Mouse (Mus musculus): ENCODE measurements around the gene Acp4.
"Not testable (repeated sequence)": the region's sequence is repeated elsewhere in the genome, so short reads cannot be mapped to it uniquely, and the experiment has no call there.

Acp4 gene

GRCm38 (mm10) chr7:44257278-44257677 lies at the start of gene Acp4:
TSS of gene Acp4 (minus strand) at chr7:44257378.
- DNase-seq (ENCODE audit: low read depth, low spot score), result no peak

GRCm38 (mm10) chr7:44306516-44307240 lies 49.5 kb upstream of the Acp4 start, which contains the start of gene Clec11a:
TSS of gene Clec11a (minus strand) at chr7:44306902.
- no peak for DNase-seq (ENCODE audit: low read depth, low spot score)

- DNase-seq (ENCODE audit: low read depth, low spot score), result no peak
Measured at GRCm38 (mm10) chr7:44305686-44306085, 48.5 kb upstream of the Acp4 start.

- peak; percentile 99 for DNase-seq (ENCODE audit: low read depth, low spot score)
Measured at GRCm38 (mm10) chr7:44304775-44305641, 47.8 kb upstream of the Acp4 start.

GRCm38 (mm10) chr7:44304463-44304774 lies 47.2 kb upstream of the Acp4 start:
- DNase-seq (ENCODE audit: low read depth, low spot score), result no peak

GRCm38 (mm10) chr7:44303346-44304340 lies 46.5 kb upstream of the Acp4 start:
- DNase-seq (ENCODE audit: low read depth, low spot score), result no peak

GRCm38 (mm10) chr7:44297501-44297900 lies 40.3 kb upstream of the Acp4 start:
- not testable (repeated sequence) for DNase-seq (ENCODE audit: low read depth, low spot score)

GRCm38 (mm10) chr7:44291418-44291817 lies 34.2 kb upstream of the Acp4 start:
- DNase-seq (ENCODE audit: low read depth, low spot score), result no peak

- DNase-seq (ENCODE audit: low read depth, low spot score), result no peak
Measured at GRCm38 (mm10) chr7:44290986-44291385, 33.8 kb upstream of the Acp4 start.

- DNase-seq (ENCODE audit: low read depth, low spot score), result no peak
Measured at GRCm38 (mm10) chr7:44287760-44288159, 30.6 kb upstream of the Acp4 start.

- DNase-seq (ENCODE audit: low read depth, low spot score), result no peak
Measured at GRCm38 (mm10) chr7:44281586-44281985, 24.4 kb upstream of the Acp4 start.

GRCm38 (mm10) chr7:44280959-44281358 lies 23.8 kb upstream of the Acp4 start:
- DNase-seq (ENCODE audit: low read depth, low spot score), result no peak

- peak; percentile 63 for DNase-seq (ENCODE audit: low read depth, low spot score)
Measured at GRCm38 (mm10) chr7:44277250-44277622, 20.1 kb upstream of the Acp4 start.

- no peak for DNase-seq (ENCODE audit: low read depth, low spot score)
Measured at GRCm38 (mm10) chr7:44276461-44277249, 19.5 kb upstream of the Acp4 start.

- DNase-seq (ENCODE audit: low read depth, low spot score), result no peak
Measured at GRCm38 (mm10) chr7:44275546-44275945, 18.4 kb upstream of the Acp4 start.

GRCm38 (mm10) chr7:44274096-44274495 lies 16.9 kb upstream of the Acp4 start:
- no peak for DNase-seq (ENCODE audit: low read depth, low spot score)

- no peak for DNase-seq (ENCODE audit: low read depth, low spot score)
Measured at GRCm38 (mm10) chr7:44273446-44273845, 16.3 kb upstream of the Acp4 start.

- no peak for DNase-seq (ENCODE audit: low read depth, low spot score)
Measured at GRCm38 (mm10) chr7:44272546-44272945, 15.4 kb upstream of the Acp4 start.

- peak; percentile 49 for DNase-seq (ENCODE audit: low read depth, low spot score)
Measured at GRCm38 (mm10) chr7:44271309-44271708, 14.1 kb upstream of the Acp4 start.

- no peak for DNase-seq (ENCODE audit: low read depth, low spot score)
Measured at GRCm38 (mm10) chr7:44269397-44269796, 12.2 kb upstream of the Acp4 start.

- no peak for DNase-seq (ENCODE audit: low read depth, low spot score)
Measured at GRCm38 (mm10) chr7:44268117-44268516, 10.9 kb upstream of the Acp4 start.
